Mouse (Mus musculus) left cerebral cortex, postnatal 10 days (tissue): ENCODE results near the gene Stk4. TPM values are rescaled to one million over a fixed set of nuclear protein-coding genes. Genes with fewer than 3 reads are reported as not detected.

Experiments
- DNase-seq, 2 experiments: peaks; one replicate each; pipeline ENCODE4 v3.0.0; 2021 to 2022; ENCODE audit warnings: low spot score in 2 of 2, mixed read lengths in 1 of 2; ENCODE audit errors: extremely low spot score in 1 of 2
- intact Hi-C: fragments of 180-260 bp; cut with DNase I; formaldehyde crosslinking; loops from one replicate; pipeline ENCODE4 v1.15.1; 2025
- total RNA-seq, 2 experiments: library from RNA; stranded (reverse); gene quantifications; 2 replicates each; pipeline ENCODE4 v1.2.3; 2021

The Stk4 gene
- total RNA-seq, 2 experiments from 2014 or later: 32.9 to 34.8 TPM

DNA sequence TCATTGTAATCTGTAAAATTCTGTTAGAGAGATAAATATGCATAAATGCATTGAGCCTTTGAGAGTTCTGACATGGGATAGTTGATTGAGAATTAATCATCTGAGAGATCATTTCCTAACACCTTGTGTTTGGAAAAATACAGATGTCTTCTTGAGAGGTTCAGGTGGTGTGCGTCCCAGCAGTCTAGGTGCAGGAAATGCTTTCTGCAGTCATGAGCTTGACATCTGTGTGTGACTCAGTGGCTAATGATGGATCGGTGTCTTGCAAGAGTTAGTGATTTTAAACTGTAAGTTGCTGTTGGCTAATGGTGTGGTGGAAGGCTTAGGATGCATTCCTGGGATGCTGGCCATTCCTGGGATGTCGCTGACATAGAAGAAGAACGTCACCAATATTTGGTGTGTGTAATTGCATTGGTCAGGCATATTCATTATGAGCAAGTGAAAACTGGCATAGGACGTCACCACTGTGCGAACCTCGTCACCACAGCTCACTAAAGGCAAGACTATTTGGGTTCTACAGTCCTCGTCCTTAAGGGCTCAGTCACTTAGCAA, 6.8 kb downstream of the Stk4 start:
- intact Hi-C loops: no loop called here
- no peak for DNase-seq

DNA sequence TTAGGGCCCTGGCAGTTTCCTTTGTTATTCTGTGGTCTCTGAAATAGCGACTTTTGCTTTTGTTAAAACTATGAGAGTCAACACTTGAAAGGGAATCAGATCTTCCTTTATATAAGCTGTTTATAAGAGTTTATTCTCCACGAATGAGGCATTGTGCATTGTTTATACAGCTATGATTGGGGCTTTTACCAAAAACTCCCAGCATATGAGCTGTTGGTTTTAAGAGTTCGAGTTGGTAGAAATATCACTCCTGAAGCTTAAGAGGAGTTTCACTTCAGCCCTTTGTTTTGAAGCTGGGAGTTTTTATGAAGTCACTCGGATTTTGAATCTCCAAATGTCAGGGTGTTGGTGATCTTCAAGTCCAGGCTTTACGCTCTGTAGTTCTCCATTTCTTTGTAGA, 7.8 kb downstream of the Stk4 start:
- intact Hi-C loops: no loop called here
- DNase-seq: no peak

DNA sequence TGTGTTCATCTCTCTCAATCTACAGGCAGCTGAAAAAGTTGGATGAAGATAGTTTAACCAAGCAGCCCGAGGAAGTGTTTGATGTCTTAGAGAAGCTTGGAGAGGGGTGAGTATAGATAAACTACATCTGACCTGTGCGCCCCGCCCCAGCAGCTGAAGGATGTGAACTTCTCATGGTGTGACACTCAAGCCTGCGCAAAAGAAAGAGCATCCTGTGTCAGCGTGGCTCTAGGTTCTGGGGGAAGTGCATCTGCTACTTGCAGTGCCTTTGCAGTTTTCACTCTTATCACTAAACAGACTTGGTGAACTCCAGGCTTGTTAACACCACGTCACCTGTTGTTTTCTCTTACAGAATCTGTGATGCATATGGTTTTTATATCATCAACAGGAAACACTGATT, 9.4 kb downstream of the Stk4 start:
- no peak for DNase-seq
- intact Hi-C loops: no loop called here

DNA sequence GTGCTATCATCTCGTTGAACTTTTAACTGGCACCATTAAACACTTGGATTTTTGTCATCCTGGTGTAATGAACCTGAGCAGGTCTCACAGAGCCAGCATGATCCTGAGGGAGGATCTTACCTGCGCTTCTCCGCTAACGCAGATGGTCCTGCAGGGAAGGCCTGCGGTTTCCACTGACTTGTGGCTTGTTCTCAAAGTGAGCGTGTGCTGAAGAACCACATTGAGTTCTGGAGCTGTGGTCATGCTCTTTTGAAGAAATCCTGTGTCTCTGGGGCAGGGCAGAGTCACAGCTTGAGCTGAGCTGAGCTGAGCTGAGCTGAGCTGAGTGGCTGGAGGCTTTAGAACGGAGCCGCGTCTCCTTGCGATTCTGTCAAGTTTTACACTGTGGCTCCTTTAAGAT, 11.5 kb downstream of the Stk4 start:
- DNase-seq: no peak
- intact Hi-C loops: no loop called here

DNA sequence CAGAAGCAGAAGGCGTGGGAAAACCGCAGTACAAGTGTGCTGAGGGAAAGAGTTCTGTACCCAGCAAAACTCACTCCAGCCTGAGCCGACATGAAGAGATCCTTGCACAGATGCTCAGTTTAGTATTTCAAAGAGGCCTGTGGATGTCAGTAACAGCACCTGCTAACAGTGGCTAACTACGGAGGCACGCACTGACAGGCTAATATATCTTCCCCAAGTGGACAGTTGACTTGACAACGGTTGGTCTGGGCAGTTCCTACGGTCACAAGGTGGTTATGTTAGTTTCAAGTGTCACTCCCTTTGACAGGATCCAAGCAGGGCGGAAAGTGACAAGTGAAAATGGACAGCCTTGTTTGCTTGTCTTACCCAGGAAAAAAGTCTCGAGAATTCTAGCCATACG, 12.1 kb downstream of the Stk4 start:
- DNase-seq: no peak
- intact Hi-C loops: no loop called here

DNA sequence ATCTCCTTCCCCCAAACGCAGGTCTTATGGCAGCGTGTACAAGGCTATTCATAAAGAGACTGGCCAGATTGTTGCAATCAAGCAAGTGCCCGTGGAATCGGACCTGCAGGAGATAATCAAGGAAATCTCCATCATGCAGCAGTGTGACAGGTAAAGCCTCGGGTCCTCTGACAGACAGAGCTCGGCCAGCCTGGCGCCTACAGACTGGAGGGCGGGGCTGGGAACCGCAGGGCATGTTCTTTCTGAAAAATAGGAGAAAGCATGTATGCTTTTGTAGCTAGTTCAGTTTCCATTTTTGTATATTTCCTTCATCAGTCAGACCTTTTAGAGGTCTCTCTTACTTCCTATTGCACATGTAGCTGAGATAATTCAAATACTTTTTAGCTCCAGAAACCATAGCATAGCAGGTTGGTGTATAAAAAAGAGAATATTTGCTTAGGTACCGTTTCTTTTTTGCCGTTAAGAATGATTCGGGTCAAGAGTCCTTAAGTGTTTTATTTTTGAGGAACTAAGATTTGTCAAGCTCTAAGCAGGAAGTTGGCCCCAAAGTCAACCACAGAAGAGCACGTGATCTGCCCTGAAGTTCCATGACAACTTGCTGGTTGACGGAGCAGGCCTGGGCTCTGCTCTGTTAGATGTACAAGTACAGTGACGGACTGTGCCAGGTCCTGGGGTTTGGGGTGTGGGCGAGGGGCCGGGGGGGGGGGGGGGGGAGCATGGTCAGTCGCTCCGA, 13.7 kb downstream of the Stk4 start:
- DNase-seq: no peak
- intact Hi-C loops: no loop called here

DNA sequence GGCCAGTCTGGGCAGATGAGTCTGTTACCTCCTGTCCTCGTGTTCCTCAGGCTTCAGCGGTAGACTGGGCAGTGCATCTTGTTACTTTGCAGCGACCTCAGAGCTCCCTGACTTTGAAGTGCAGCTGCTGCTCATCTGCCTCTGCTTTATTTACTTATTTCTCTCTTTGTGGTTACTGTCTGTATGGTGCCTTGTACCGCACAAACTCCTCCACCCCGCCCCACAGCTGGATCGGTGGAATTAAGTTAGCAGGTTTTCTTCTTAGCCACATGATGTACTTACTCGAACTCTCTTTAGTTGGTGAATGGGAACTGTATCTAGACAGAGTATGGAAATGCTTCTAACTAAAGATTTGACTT, 14.2 kb downstream of the Stk4 start:
- DNase-seq: no peak
- intact Hi-C loops: no loop called here

DNA sequence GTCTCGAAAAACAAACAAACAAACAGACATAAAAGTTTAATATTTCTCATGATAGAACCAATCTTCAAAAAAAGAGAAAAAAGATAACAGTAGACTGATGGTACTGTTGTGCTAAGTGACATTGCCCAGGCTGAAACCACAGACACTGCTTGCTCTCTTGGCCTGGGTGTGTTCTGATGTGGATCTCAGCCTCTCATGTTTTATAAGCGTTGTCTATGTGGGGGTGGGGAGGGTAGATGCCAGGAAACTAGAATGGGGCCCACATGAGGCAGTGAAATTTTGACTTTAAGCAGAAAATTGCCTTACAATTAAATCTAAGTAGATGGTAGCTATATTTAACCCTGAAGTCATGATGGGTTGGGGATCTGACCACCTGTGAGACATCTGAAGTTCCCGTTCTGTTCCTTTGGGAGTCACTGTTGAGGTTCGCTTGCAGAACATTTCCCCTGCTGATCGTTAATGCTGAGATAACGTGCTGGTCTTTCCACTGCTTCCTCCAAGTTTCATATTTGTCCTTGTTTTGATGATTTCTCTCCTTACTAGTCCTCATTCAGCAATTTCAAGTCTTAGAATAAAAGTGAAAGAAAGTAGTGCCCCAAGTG, 17.4 kb downstream of the Stk4 start:
- no peak for DNase-seq
- intact Hi-C loops: no loop called here

DNA sequence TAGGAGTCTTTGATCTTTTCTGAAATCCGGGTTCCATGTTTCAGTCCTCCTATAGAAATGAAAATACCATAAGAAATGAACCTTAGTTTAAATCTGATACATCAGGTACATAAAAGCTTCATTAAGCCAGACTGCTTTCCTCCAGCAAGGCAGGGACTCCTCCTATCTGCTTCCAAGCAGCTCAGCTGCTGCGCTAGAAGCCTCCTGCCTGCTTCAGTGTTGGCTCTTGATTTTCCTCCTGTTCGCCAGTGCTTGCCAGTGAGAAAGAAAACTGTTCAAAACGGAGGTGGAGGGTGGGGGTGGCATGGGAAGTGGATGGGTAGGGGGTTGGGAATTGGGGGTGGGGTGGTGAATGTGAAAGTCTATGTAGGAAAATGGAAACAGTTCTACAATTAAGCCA, 19.4 kb downstream of the Stk4 start:
- no peak for DNase-seq
- intact Hi-C loops: no loop called here

DNA sequence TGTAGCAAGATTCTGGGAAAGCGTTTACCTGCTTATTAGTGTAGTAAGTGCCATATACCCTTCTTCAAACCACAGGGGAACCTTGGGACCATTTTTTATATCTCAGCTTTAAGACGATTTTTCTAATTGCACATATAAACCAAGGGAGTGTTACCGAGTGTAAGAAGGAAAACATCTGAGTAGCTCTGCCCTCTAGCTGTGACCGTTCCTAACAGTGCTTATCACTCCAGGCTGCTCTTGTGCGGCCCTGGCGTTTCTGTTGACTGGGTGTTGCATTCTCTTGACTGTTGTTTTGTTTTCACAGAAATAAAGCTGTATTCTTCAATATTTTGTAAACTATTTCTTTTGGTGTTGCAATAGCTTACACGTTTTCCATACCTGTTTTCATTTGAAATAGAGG, 24.0 kb downstream of the Stk4 start:
- intact Hi-C loops: no loop called here
- no peak for DNase-seq

DNA sequence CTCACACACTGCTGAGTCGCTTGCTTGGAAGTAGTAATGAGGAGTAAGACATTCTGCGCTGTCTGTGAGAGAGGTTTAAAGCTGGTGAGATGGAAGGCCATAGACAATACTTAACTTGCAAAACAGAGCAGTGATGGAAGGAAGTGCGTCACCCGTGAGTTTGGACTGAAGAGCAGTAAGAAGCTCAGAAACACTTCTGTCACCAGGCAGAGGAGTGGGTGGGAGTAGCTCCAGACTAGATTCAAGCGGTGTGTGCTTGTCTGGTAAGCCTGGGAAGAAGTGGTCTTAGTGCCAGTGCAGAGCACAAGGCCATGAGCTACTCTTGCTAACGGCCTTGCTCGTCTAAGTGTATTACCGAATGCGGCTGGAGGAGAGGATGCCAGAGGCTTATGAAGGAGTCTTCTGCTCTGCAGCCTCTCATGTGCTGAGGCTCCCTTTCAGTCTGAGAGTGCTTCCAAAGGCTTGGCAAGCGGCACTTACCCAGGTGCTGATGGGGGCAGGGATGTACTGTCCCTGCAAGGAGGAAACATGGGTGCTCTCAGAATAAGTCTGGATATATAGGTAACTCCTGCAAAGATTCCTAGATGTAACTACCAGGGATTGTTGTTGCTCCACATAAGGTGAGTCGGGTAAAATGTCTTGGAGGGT, 28.6 kb downstream of the Stk4 start:
- DNase-seq: no peak
- intact Hi-C loops: no loop called here

DNA sequence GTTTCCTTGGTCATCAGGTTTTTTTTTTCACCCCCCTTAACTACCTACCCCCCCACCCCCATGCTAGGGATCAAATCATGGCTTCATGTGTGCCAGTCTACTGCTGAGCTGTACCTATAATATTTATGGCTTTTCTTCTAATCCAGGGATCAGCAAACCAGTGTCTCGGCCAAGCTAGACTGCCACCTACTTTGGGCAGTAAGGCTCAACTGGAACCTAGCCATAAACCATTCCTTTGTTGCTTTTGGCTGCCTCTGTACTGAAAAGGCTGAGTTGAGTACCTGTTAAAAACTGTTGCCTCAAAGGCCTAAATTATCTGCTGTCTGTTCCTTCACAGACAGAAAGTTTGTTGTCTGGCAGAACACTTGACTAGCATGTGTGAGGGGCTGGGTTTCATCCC, 31.8 kb downstream of the Stk4 start:
- intact Hi-C loops: loop anchor here (5.0 kb wide), 2 partner anchors 285 to 305 kb away; partner anchors contain the start of genes Matn4 and Slpi
- no peak for DNase-seq

DNA sequence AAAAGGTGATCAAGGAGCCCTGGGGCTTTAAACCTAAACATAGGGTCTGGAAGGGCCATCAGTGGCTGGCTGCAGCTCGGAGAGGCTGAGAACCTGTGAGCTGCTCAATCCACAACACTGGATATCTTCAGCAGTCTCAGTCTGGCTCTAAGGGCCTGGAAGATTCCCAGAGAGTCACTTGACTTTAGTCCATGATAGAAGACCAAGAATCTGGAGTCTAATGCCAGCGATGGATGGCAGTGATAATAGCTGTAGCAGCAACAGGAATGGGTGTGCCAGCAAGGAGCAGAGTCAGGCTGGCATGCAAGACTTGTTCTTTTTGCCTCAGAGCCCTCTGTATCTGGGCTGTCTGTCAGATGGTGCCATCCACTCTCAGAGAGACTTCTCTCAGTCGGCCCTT, 32.2 kb downstream of the Stk4 start:
- intact Hi-C loops: loop anchor here (5.0 kb wide), 2 partner anchors 285 to 305 kb away; partner anchors contain the start of genes Matn4 and Slpi

DNA sequence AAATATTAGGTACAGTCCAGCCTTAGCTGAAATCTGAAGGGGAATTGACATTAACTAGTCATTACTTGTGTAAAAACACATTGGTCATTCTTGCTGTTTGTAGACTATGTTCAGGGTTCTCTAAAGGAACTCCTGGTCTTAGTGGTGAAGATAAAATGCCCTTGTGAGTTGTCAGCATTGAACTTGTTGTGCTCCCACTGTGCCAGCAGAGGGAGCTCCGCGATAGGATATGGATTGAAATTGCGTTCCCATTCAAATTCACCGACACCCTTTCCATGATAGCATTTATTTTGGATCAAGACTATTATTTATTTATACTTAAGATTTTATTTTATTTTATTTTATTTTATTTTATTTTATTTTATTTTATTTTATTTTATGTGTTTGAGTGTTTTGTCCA, 33.4 kb downstream of the Stk4 start:
- intact Hi-C loops: loop anchor here (5.0 kb wide), 2 partner anchors 284 to 304 kb away; partner anchors contain the start of genes Matn4 and Slpi
- DNase-seq: peak; percentile 69 to 70

More for the DNA sequence above, 32.2 kb downstream of the Stk4 start:
- DNase-seq: no peak

DNA sequence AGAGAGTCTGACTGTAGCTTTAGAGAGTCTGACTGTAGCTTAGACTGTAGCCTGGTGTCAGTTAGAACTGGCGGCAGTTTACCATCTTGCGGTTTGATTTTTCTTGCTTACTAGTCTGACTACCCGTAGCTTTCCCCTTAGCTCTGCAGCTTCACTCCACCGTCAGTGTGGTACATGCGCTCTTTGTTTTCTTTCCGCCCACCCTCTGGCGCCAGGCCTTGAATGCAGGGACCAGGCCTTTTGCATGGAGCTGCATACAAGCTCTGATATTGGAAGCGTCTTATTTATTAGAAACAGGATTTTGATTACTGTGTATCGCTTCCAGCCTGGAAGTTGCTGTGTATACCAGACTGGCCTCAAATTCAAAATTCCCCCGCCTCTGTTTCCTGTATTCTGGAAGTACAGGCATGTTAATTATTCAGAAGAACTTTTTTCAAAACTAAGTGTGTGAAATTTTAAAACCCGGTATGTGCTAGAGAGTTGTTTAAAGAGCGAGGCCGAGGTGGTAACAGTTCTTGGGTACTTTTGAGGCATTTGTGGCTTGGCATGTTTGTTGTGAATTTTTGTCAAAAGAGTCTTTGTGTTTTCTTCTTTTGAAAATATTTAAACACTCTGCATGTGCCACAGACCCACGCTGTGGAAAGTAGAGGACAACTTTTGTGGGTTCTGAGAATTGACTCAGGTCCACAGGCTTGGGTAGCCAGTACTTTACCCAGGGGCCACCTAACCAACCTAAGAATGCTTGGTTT, 36.3 kb downstream of the Stk4 start:
- intact Hi-C loops: no loop called here
- no peak for DNase-seq

DNA sequence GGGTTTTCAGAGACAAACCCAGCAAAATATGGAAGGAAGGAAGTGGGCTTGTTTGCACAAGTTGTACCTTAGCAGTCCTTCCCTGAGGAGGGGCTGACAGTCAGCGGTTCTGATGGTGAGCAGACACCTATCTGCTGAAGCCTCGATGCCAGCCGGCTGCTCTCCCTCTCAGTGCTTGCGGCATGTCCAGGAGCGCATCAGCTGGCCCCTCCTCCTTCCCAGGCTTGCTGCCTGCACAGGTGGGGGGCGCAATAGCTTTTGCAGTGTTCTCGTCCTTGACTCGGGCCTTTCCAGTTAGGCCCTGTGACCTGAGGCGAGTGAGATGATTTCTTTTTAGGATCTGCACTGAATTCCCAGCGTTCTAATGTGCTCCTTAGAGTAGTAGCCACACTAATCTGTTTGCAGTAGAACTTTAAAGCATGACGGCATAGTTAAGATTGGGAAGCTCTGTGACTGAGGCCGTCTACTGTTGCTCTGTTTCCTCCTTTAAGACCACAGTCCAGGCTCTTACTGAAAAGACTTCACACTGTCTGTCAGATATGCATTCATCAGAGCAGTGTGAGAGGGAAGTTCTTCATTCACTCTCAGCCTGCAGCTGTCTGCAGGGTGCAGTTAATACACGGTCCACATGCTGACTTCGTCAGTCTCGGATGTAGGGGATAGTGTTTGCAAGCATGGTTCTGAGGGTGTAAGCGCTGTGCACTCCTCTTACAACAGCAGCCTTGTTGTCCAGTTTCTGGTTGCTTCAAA, 37.2 kb downstream of the Stk4 start:
- DNase-seq: no peak
- intact Hi-C loops: no loop called here

DNA sequence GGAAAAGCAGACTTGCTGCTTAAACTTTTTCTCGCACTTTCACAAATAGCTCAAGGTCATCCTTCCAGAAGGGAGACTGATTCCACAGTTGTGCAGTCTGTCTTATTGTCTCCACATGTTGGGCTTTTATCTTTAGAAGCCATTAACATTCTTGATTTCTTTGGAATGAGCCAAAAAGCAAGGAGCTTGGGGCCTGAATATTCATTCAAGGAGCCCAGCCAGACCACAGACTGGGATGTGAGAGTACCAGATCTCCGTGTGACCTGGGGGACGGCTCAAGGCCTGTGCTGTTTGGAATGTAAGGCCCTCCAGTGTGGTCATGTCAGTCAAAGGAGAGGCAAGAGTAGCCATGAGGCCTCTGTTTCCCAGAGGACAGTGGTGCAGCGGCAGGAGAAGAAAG, 38.4 kb downstream of the Stk4 start:
- intact Hi-C loops: no loop called here
- DNase-seq: no peak

DNA sequence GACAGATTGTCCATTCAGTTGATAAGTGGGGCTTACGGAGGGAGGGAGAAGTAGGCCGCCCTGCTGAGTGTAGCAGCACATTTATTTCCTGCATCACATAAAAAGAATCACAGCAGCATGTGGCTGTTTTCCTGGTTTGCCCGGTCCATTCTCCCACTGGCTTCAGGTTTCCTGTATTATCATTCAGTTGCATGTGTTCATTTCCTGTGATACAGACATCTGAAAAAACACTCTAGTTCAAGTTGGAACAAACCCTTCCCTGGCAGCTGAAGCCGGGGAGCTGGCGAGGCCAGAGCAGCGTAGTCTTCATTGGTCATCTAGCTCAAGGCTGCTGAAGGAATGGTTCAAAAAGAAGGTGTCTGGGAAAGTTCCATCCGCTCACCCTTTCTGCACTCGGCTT, 41.4 kb downstream of the Stk4 start:
- intact Hi-C loops: no loop called here
- DNase-seq: no peak

DNA sequence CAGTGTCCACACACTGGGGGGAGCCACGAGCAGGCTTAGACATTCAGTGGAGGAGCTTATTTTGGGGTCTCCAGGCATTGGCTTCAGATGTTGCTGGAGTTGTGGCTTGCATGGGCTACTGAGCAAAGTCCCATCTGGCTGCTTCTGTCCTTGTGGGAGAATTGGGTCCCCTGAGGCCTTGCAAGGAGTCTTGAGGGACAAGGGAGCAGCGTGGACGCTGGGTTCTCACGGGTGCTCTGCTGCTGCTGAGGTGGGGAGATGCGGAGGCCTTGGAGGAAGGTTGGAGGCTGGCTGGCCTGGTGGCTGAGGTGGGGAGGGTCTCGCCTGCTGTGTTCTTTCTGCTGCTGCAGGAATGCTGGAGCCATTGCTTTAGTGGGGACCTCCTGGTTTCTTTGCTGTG, 43.9 kb downstream of the Stk4 start:
- DNase-seq: no peak
- intact Hi-C loops: no loop called here
